Mouse (Mus musculus) myocyte (in vitro differentiated cells): ENCODE results near the gene Rgsl1.
"Not testable (repeated sequence)": the region's sequence is repeated elsewhere in the genome, so short reads cannot be mapped to it uniquely, and the experiment has no call there.

Experiments
- MYOD1 ChIP-seq, 3 experiments: IDR thresholded peaks; one replicate each; pipeline ENCODE4 v1.6.1; 2011; ENCODE audit warnings: control low read depth in 2 of 3, low read depth in 2 of 3, mild to moderate bottlenecking in 2 of 3, moderate library complexity in 1 of 3; ENCODE audit not compliant: insufficient read length in 2 of 3, control insufficient read depth in 1 of 3
- POLR2A ChIP-seq: IDR thresholded peaks from one replicate; pipeline ENCODE4 v1.6.1; 2011; ENCODE audit warnings: low read depth, mild to moderate bottlenecking, control low read depth, moderate library complexity; ENCODE audit not compliant: insufficient read length

GRCm38 (mm10) chr1:153852696-153853095, 8.8 kb upstream of the Rgsl1 start:
- TF ChIP-seq POLR2A; MYOD1 (IDR thresholded peaks at IDR 0.05; ENCODE audit: control insufficient read depth in 1 of 3, insufficient read length in 2 of 3, low read depth in 2 of 3): not testable (repeated sequence)
